Mouse (Mus musculus) olfactory bulb, adult 2 months (tissue): ENCODE measurements around the gene Tfcp2.

ENCODE experiments used
- CTCF ChIP-seq: fragments of 200-500 bp; IDR thresholded peaks from 2 replicates; pipeline ENCODE4 v1.5.1; 2012; ENCODE audit warnings: low read depth, mild to moderate bottlenecking, low read length, moderate library complexity; ENCODE audit not compliant: insufficient read depth
- POLR2A ChIP-seq: fragments of 200-500 bp; IDR thresholded peaks from 2 replicates; pipeline ENCODE4 v1.6.1; 2012; ENCODE audit warnings: mild to moderate bottlenecking, low read depth, low read length, moderate library complexity; ENCODE audit not compliant: insufficient read depth

DNA sequence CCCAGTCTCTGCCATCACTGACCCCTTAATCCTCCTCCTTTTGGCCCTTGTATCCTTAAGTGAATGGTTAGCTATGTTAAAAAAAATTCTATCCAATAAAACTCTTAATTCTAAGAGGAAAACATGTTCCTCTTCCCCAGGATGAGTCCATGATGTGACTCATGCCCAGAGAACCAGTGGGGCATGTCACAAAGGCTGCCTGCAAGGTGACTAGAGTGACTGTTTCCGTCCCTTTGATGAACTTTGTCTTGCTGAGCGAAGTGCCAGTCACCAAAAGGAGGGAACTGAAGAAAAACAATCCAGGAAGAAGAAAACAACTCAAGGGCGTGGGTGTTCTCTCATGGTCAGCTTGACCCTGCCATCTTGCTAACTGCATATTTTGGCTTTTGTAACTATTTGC is 17.4 kb upstream of the Tfcp2 start:
- TF ChIP-seq CTCF (no peak), POLR2A (no peak)
